Mouse (Mus musculus) lung, postnatal 0 days (tissue): ENCODE results near the gene Plekha4.

Experiments used
- CTCF ChIP-seq: IDR thresholded peaks from 2 replicates; pipeline ENCODE4 v1.5.1; 2016; ENCODE audit warnings: antibody characterized with exemption, mild to moderate bottlenecking
- EP300 ChIP-seq: IDR thresholded peaks from 2 replicates; pipeline ENCODE4 v1.6.1; 2016; ENCODE audit warnings: antibody characterized with exemption, mild to moderate bottlenecking, control low read depth

- no peak for TF ChIP-seq EP300
- TF ChIP-seq CTCF: no peak
Measured at GRCm38 (mm10) chr7:45498427-45498826, 27.7 kb upstream of the Plekha4 start.
